Mouse (Mus musculus) liver, adult 2 months (tissue): ENCODE measurements around the gene Mei1.

Experiments used
- CTCF ChIP-seq: fragments of 200-500 bp; IDR thresholded peaks from 2 replicates; pipeline ENCODE4 v1.5.1; 2011; ENCODE audit warnings: low read depth, low read length, control low read depth
- POLR2A ChIP-seq: fragments of 200-500 bp; IDR thresholded peaks from 2 replicates; pipeline ENCODE4 v1.6.1; 2011; ENCODE audit warnings: low read length, control low read depth; ENCODE audit not compliant: insufficient read depth; ENCODE audit errors: extremely low read depth

DNA sequence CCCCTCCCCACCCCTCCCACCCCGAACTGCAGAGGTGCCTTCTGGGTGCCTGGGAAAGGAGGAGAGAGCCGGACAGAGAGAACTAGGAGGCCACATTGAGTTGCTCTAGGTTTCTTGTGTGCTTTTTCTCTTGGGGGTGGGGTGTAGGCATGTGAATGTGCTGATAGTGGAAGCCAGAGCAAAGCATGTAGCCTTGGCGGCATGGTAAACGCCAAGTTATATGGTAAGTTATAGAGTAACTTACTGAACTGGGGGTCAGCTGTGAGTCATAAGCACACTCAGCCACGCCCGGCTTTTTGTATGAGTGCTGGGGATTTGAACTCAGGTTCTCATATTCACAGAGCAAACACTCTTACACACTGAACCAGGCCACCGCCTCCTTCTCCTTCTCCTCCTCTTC lies 94.7 kb downstream of the Mei1 start:
- TF ChIP-seq POLR2A (no peak), CTCF (no peak)
